Mouse (Mus musculus): ENCODE results near the gene 1300017J02Rik. TPM values are rescaled to one million over a fixed set of nuclear protein-coding genes. Genes with fewer than 3 reads are reported as not detected.
"Not testable (repeated sequence)": the region's sequence is repeated elsewhere in the genome, so short reads cannot be mapped to it uniquely, and the experiment has no call there.

1300017J02Rik gene
- total RNA-seq (2015) = 0.89 and 2.3 TPM in 2 replicates
- 1.7 and 2.4 TPM in 2 replicates for total RNA-seq (2017)

- peak; percentile 97 for ATAC-seq (ENCODE audit: poor library complexity, severe bottlenecking)
Measured at GRCm38 (mm10) chr9:103304927-103305326, at the start of gene 1300017J02Rik, which contains the start of gene Topbp1. 1300017J02Rik (minus strand) TSS chr9:103305082. Topbp1 (plus strand) TSS chr9:103305215.

DNA sequence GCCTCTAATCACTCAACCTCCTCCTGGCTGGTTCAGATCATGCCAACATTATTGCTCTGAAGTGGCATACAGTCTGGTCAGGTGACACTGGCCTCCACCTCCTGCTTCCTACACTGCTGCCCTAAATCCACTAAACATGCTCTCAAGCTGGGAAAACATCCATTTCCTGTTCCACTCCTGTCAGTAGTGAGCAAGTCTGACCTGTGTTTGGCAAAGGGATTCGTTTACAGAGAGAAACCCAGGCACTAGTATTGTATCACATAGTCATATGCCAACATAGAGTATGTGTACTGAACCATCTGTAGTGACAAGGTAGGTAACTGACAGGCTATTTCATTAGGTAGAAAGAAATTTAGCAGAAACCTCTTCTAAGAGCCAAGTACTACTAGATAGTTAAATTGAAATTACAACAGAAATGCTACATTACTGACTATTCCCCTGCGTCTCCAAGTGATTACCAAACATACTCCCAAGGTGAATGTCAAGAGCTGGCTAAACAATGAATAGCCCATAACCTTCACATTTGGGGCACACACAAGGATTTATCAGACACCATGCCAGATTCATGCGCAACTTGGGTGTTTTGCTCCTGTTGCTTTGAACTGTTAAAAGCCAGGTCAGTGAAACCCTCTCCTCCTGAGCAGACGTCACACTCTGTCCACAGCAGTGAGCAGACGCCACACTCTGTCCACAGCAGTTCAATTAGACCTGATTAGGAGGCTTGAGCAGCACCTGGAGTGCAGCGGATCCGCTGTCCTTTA is 48.8 kb upstream of the 1300017J02Rik start:
- ATAC-seq (ENCODE audit: poor library complexity, severe bottlenecking) = not testable (repeated sequence)

DNA sequence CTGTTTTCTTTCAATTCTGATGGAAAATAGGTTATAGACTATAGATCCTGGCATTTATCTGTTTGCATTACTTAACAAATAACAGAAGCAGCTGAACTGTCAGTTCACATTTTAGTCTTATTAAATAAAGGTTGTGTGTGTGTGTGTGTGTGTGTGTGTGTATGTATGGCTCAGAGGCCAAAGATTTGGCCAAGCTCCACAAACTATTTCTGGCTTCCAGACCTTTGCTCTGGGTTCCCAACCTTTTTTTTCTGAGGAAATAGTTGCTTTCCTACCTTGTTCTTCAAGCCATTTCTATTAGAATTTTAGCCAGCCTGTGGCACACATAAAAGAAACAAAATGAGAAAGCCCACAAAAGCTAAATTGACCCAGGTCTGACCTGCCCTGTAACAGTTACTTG is 43.9 kb upstream of the 1300017J02Rik start:
- no peak for ATAC-seq (ENCODE audit: poor library complexity, severe bottlenecking)

DNA sequence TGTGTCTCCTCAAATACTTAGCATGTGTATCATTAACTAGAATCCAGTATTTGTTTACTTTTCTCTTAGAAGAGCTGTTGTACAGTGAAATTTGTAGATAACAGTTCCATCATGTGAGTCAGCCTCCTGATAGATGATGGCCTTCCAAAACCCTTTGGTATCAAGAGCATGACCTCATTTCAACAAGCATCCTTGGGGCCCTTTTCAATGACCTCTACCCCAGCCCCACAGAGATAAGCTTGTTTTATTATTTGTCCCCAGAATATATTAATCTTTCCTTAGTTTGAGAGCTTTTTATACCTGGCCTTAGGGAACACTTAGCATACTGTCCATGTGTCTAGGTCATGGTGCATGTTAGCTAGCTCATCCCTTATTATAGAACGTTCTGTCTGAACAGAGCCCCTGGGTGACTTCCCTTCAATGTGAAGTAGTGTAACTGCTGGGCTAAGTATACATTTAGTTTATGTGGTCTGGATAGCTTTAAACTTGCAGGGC is 43.2 kb upstream of the 1300017J02Rik start:
- ATAC-seq (ENCODE audit: poor library complexity, severe bottlenecking) = no peak

DNA sequence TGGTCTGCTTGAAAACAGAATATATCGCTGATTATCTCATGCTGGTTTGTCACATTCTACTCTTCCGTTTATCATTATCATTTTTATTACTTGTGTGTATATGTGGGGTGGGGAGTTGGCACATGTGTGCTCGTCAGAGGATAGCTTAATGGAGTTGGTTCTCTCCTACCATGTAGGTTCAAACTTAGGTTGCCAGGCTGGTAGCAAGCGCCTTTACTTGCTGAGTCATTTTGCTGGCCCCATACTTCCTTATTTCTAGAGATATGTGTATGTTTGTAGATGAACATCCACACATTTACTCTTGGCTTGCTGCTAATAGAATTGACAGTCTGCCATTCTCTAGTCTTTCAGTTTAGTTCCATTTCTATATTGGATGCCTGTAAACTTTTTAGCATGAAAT is 42.2 kb upstream of the 1300017J02Rik start:
- ATAC-seq (ENCODE audit: poor library complexity, severe bottlenecking) = peak; percentile 96

DNA sequence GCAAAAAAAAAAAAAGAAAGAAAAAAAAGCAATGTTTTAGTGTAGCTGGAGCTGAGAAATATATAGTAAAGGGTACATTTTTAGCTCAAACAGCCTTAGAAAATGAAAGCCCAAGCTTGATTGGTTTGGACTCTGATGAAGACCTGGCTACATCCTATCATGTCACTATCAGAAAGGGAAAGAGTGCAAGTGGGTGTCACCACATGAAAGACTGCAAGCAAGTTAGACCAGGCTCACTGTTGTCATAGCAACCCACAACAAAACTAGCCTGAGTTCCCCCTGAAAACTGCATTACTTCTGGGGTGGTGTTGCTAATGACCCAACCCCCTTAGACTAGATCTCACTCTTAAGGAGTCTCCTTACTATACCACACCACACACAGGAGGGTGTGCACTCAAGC is 32.0 kb upstream of the 1300017J02Rik start:
- 0 out of 2 replicates have a peak, but pooled peaks have one; percentile 40 for ATAC-seq (ENCODE audit: poor library complexity, severe bottlenecking)

GRCm38 (mm10) chr9:103332663-103333062 is 27.8 kb upstream of the 1300017J02Rik start:
- no peak for ATAC-seq (ENCODE audit: poor library complexity, severe bottlenecking)

GRCm38 (mm10) chr9:103326449-103326848 is 21.6 kb upstream of the 1300017J02Rik start:
- 0 out of 2 replicates have a peak, but pooled peaks have one; percentile 33 for ATAC-seq (ENCODE audit: poor library complexity, severe bottlenecking)

GRCm38 (mm10) chr9:103324678-103325077 is 19.8 kb upstream of the 1300017J02Rik start:
- ATAC-seq (ENCODE audit: poor library complexity, severe bottlenecking) = no peak

DNA sequence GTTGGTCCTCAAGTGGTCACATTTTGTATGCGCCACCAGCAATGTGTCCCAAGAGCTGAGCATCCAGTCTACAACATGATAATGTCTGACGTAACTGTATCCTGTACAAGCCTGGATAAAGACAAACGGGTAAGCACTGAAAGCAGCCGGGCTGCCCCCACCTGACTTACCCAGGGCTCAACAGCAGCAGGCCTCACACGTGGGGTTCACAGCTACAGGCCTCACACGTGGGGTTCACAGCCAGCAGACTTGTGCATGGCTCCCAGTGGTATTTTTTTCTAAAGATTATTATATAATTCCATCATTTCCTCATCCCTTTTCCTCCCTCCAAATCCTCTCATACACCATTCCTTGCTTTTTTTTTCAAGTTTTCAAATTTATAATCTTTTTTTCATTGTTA is 5.0 kb upstream of the 1300017J02Rik start:
- no peak for ATAC-seq (ENCODE audit: poor library complexity, severe bottlenecking)

GRCm38 (mm10) chr9:103305332-103306041 is 605 bp upstream of the 1300017J02Rik start:
- peak; percentile 19 for ATAC-seq (ENCODE audit: poor library complexity, severe bottlenecking)

DNA sequence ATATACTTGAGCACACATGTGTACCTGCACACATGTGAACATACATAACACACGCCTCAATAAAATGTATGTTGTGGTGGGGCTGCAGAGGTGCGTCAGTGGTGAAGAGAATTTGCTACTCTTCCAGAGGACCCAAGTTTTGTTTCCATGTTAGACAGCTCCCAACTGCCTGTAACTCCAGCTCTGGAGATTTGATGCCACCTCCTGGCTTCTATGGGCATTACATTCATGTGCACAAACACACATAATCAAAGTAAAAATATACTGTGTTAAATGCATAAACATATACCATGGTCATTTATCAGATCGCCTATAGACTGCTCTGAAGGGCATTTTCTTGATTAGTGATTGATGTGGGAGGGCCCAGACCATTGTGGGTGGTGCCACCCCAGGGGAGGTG is 2.2 kb downstream of the 1300017J02Rik start:
- ATAC-seq (ENCODE audit: poor library complexity, severe bottlenecking) = peak; percentile 61

DNA sequence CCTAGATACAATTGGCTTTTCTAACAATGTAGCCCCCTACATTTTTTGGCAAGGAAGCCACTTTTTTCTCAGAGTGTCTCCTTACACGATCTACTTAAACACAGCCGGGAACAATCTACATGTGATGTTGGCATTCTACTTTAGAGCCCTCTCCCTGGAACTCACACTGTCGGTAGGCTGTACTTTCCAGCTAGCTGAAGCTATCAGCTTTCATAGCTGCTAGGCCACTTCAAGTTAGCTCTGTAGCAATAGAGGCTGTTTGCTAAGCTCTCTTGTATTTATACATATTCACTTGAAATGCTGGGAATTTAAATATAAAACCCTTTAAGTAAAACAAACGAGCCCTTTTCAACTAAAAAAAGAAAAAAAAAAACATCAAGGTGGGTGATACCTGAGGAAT is 2.6 kb downstream of the 1300017J02Rik start:
- no peak for ATAC-seq (ENCODE audit: poor library complexity, severe bottlenecking)

DNA sequence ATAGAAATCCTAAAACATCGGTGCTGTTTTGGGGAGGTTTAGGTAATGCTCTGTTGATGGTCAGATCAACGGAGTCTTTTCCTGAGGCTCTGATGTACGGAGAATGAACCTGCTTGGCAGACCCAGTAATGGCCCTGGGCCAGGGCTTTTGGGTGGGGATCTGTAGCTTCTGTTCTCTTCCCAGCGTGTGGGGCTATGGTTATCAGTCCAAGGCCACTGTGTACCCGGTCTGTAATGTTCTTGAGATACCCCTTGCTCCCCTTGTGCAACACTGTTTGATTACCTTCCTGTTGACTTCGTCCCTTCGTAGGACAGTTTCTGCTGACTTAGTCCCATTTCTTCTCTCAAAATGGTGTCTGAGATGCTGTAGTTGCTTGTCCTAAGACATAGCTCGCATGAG is 3.8 kb downstream of the 1300017J02Rik start:
- no peak for ATAC-seq (ENCODE audit: poor library complexity, severe bottlenecking)

- no peak for ATAC-seq (ENCODE audit: poor library complexity, severe bottlenecking)
Measured at GRCm38 (mm10) chr9:103294507-103294906, 10.4 kb downstream of the 1300017J02Rik start.

GRCm38 (mm10) chr9:103288489-103289180 is 16.2 kb downstream of the 1300017J02Rik start:
- no peak for ATAC-seq (ENCODE audit: poor library complexity, severe bottlenecking)

DNA sequence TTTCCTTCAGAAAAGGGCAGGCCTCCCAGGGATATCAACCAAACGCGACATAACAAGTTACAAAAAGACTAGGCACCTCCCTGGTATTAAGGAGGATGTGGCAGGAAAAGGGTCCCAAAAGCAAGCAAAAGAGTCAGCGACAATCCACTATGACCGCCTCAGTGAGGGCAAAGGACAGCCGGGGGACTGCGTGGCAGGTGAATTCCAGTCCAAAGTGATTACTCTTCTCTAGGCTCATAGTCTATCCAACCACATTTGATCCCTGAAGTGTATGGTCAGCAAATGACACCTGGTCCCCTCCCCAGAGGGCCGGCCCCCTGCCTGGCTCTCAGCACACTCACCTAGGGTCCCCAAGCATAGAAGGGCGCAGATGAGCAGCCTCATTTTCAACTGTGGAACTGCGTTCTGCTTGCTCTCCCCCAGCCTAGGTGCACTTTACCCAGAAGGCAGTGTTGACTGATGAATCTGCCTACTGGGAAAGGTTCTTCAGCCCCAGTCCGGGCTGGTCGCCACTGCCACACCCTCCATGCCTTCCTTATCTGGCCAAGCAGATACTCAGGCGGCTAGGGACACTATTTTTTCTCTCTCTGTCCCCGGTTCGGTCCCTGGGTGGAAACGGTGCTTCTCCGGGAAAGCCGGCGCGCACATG is 16.9 kb downstream of the 1300017J02Rik start:
- ATAC-seq (ENCODE audit: poor library complexity, severe bottlenecking) = peak; percentile 40; the same call in 1 of the 2 replicates

DNA sequence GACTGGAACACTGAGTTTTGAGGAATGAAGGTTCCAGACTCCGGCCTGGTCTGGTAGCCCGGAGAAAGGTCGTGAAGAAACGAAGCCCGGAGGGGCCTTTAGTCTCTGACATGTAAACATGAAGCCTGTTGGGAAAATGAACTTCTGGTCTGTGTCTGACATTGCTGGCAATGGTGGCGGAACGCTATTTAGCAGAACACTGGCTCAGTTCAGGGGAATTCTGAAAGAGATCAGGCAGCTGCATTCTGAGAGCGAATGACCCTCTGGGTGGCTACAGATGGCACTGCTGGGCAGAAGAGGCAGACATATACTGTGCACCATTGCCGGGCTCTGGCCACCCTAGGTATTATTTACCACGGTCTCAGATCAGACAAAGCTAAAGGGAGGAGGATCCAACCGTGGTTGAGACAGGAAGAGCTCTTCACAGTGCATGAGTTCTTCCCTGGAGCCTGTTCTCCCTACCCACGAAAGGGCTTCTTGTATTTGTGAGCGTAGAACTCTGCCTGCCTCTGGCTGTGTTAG is 17.9 kb downstream of the 1300017J02Rik start:
- no peak for ATAC-seq (ENCODE audit: poor library complexity, severe bottlenecking)

DNA sequence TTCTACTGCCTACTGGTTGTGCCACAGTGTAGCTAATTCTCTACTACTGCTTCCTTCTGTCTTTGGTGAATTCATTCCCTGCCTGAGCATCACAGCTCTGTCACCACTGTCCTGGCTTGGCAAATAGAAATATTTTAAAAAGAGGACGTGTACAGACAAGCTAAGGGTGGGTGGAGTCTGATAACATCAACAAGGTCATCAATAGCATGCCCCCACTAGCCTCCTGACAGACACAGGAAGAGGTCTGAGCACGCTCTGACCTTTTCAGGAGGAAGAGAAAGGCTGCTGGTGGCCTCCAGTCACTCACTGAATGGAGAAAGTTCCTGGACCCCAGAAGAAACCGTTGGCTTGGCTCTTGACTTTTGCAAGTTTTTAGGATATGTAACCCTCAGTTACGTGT is 18.5 kb downstream of the 1300017J02Rik start:
- 0 out of 2 replicates have a peak, but pooled peaks have one; percentile 10 for ATAC-seq (ENCODE audit: poor library complexity, severe bottlenecking)

DNA sequence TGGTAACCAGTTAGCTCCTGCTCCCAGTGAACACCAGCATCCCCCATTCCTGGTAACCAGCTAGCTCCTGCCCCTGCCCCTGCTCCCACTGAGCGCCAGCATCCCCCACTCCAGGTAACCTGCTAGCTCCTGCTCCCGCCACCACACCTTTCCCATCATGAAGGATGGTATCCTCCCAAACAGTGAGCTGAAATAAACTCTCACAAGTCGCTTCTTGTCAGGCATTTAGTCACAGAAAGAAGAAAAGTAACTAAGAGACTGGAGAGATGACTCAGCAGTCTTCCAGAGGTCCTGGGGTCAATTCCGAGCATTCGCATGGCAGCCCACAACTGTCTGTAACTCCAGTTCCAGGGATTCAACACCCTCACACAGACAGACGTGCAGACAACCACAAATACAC is 28.0 kb downstream of the 1300017J02Rik start:
- ATAC-seq (ENCODE audit: poor library complexity, severe bottlenecking) = no peak
